Mouse (Mus musculus) gastrocnemius, postnatal 14 days (tissue): ENCODE data around the gene Insl3. TPM values are rescaled to one million over a fixed set of nuclear protein-coding genes. Genes with fewer than 3 reads are reported as not detected.
"Not testable (repeated sequence)": the region's sequence is repeated elsewhere in the genome, so short reads cannot be mapped to it uniquely, and the experiment has no call there.

Experiments
- DNase-seq: peaks from one replicate; pipeline ENCODE4 v3.0.0; 2021; ENCODE audit warnings: mixed read lengths
- intact Hi-C: fragments of 180-260 bp; cut with DNase I; formaldehyde crosslinking; loops from one replicate; pipeline ENCODE4 v1.15.1; 2025; ENCODE audit warnings: low total_unique reads
- total RNA-seq, 2 experiments: library from RNA; stranded (reverse); gene quantifications; 2 replicates each; pipeline ENCODE4 v1.2.3; 2021

The Insl3 gene
- total RNA-seq, 2 experiments from 2014 or later = 1.1 to 1.5 TPM

- no peak for DNase-seq
- intact Hi-C loops = no loop called here
These were observed 40.0 kb downstream of the Insl3 start for GRCm38 (mm10) chr8:71728826-71729620.

GRCm38 (mm10) chr8:71731652-71732230 is 42.7 kb downstream of the Insl3 start:
- no peak for DNase-seq
- intact Hi-C loops = no loop called here

GRCm38 (mm10) chr8:71738316-71738715 is 49.3 kb downstream of the Insl3 start:
- DNase-seq, intact Hi-C loops: not testable (repeated sequence)

Other genes starting within 250 kb of the Insl3 start
- 10 to 100 TPM; 22.8 to 27.6 TPM for gene Abhd8, start 225.6 kb upstream of the Insl3 start, total RNA-seq
- gene Mrpl34, start 224.3 kb upstream of the Insl3 start, total RNA-seq = 10 to 100 TPM; 44.0 to 45.2 TPM
- 10 to 100 TPM; 28.3 to 31.8 TPM for gene Dda1, start 220.0 kb upstream of the Insl3 start, total RNA-seq
- gene Ano8, start 203.3 kb upstream of the Insl3 start, total RNA-seq = 10 to 100 TPM; 14.4 to 16.2 TPM
- 1 to 10 TPM; 7.5 to 8.5 TPM for gene Gtpbp3, start 201.1 kb upstream of the Insl3 start, total RNA-seq
- gene Plvap, start 177.5 kb upstream of the Insl3 start, total RNA-seq = 10 to 100 TPM in 1 of 2 experiments, 1 to 10 TPM in 1; 7.7 to 11.7 TPM
- gene Ccdc194, start 163.5 kb upstream of the Insl3 start, total RNA-seq = under 1 TPM in 1 of 2 experiments, not detected in 1; 0.33 TPM
- 1 to 10 TPM; 8.6 to 9.3 TPM for gene Bst2, start 151.8 kb upstream of the Insl3 start, total RNA-seq
- 10 to 100 TPM; 20.4 to 20.6 TPM for gene Mvb12a, start 146.3 kb upstream of the Insl3 start, total RNA-seq
- gene Tmem221, start 130.3 kb upstream of the Insl3 start, total RNA-seq = under 1 TPM in 1 of 2 experiments, not detected in 1; 0.21 TPM
- gene Nxnl1, start 122.6 kb upstream of the Insl3 start, total RNA-seq = under 1 TPM in 1 of 2 experiments, not detected in 1; 0.18 TPM
- gene Slc27a1, start 120.3 kb upstream of the Insl3 start, total RNA-seq = 10 to 100 TPM; 29.9 to 50.8 TPM
- gene Pgls, start 97.0 kb upstream of the Insl3 start, total RNA-seq = 10 to 100 TPM; 40.5 to 43.3 TPM
- under 1 TPM; 0.59 to 0.82 TPM for gene Fam129c, start 91.6 kb upstream of the Insl3 start, total RNA-seq
- gene Colgalt1, start 78.2 kb upstream of the Insl3 start, total RNA-seq = 10 to 100 TPM; 35.6 to 39.3 TPM
- under 1 TPM; 0.18 to 0.20 TPM for gene Unc13a, start 17.5 kb upstream of the Insl3 start, total RNA-seq
- gene Jak3, start 12.9 kb upstream of the Insl3 start, total RNA-seq = 1 to 10 TPM; 2.6 to 2.8 TPM
- gene B3gnt3, start 12.6 kb downstream of the Insl3 start, total RNA-seq = 1 to 10 TPM; 5.2 to 5.5 TPM
- under 1 TPM; 0.39 to 0.53 TPM for gene Fcho1, start 36.5 kb downstream of the Insl3 start, total RNA-seq
- 1 to 10 TPM; 2.7 to 3.1 TPM for gene Zfp709, start 192.8 kb downstream of the Insl3 start, total RNA-seq
- 1 to 10 TPM; 1.5 to 2.5 TPM for gene Zfp882, start 219.4 kb downstream of the Insl3 start, total RNA-seq
- 10 to 100 TPM; 17.9 to 18.4 TPM for gene Zfp617, start 219.4 kb downstream of the Insl3 start, total RNA-seq